Mouse (Mus musculus) CD4-positive, CD25-positive, alpha-beta regulatory T cell, adult 4 months (primary cell): ENCODE data around the gene Ccl9. TPM values are rescaled to one million over a fixed set of nuclear protein-coding genes. Genes with fewer than 3 reads are reported as not detected.

Source experiments
- ATAC-seq: one replicate; pipeline ENCODE4 v1.8.0; 2017
- polyA plus RNA-seq, 2 experiments: library from polyadenylated mRNA; unstranded; fragments of 100-300 nt; shearing (Covaris generic); gene quantifications; one replicate each; pipeline ENCODE4 v1.2.1; 2017

The Ccl9 gene
- polyA plus RNA-seq: not detected

DNA sequence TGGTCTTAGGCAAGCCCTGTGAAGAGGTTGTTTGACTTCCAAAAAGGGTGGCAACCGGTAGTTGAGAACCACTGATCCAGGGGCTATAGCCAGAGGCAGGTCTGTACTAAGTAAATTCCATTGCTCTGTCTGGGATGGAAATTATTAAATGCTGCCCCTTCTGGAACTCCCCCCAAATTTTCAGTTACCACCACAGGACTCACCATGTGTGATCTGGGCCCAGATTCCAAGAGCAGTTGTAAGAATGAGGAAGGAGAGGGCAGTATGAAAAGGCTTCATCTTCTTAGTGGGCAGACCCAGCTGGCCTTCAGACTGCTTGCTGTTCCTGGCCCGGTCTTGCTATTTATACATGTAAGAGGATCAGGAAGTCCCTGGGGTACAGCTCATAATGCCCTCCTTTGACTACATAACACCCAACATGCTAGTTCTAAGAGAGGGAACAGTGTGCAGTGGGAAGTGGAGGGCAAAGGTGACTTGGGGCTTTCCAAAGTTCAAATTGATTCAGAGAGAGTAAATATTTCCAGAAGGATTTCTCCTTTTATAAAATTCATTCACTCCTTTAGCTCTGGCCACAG is at the start of gene Ccl9:
Gene Ccl9, minus strand, starts transcription at position 451 of the 575 bp plus-strand sequence.
- ATAC-seq: no peak

DNA sequence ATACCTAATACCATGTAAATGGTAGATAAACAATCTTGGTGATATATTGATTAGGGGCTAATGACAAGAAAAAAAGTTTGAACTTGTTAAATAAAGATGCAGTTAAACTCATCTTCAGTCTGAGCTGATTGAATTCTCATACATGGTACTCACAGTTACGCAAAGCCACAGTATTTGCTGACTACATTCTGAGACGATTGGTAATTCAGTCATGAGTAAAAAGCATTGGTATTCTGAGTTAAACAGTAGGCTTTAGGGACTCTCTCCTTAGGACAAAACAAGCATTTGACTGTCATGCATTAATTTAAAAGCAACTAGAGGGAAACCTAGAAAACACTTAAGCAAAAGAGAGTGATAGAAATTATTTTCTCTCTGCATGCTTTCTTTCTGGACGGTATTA is 45.1 kb upstream of the Ccl9 start:
- no peak for ATAC-seq

DNA sequence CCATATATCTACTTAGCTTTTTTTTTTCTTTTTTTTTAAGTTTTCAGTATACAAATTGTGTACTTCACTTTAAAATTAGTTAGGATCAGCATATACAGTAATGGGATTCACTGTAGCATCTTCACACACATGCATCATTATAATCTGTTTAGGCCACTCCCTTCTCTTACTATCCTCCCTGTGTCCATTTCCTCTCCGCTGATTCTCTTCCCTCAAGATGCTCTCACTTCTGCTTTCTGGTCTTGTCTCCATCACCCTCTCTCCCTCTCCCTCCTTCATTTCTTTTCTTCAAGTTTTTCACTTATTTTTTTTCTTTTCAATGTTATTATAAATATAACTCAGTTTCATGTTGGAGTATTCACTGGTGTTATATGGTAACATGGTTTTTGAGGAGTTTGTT is 40.6 kb upstream of the Ccl9 start:
- no peak for ATAC-seq

DNA sequence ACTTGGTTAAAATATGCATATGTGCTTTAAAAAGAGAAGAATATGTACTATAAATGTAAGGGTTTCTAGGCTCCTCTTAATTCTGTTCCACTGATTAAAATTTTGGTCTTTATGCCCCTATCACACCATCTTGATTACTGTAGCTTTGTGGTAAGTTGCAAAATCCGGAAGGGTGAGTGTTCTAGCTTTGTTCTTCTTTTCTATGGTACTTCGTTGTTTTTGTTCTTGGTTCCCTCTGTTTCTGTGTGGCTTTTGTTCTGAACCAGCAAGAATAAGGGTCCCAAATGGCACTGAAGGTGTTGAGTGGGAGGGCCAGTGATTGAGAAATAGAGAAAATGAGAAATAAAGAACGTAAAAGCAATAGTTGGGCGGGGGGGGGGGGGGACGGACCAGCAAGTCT is 39.8 kb upstream of the Ccl9 start:
- no peak for ATAC-seq

DNA sequence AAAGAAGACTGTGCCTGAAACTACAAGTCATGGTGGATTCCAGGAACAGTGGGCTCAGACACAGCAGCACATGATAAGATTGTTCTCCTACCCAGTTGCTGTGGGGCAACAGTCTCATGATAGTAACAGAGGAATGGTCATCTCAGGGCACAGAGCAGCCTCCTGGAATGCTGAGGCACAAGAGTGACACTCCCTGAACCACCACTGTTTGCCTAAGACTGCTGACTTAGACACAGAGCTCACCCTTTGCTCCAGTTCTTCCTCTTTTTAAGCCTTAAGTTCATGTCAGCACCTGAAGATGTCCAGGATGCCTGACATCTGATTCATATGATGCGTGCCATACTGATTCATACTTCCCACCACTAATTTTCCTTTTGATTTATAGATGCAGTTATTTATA is 38.1 kb upstream of the Ccl9 start:
- no peak for ATAC-seq

DNA sequence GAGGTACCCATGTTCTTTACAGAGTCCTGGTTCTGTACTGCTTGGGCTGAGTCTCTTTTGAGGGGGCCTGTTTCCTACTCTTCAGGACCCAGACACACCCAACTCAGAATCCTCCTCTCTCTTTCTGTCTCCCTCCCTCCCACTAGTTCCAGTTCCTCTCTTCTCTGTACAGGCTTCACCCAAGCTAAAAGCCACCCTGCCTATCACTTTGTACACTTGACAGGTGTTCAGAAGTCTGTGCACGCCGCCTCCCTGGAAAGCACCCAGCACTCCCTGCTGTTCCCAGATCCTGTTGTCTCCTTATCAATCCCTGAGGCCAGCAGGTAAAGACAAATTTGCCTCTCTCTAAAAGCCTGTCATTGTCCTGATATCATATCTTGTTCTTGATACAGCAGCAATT is 32.5 kb upstream of the Ccl9 start:
- ATAC-seq: no peak

DNA sequence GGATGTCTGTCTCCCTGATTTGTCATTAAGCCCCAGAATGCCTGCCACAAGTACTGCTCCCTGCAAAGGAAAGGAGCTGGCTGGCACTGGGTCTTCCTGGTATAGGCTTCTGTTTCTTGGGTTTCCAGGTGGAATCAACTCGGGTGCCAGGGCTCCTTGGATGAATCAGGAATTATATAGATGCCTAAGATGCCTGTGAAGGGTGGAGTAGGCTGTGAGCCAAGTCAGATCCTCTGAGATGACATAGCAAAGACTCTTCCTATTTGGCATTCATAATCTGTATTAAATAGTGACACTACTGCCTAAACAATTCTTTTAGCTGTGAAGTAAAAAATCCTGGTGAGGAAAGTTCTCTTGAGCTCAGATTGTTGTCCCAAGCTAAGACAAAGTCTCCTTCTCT is 28.0 kb upstream of the Ccl9 start:
- no peak for ATAC-seq

DNA sequence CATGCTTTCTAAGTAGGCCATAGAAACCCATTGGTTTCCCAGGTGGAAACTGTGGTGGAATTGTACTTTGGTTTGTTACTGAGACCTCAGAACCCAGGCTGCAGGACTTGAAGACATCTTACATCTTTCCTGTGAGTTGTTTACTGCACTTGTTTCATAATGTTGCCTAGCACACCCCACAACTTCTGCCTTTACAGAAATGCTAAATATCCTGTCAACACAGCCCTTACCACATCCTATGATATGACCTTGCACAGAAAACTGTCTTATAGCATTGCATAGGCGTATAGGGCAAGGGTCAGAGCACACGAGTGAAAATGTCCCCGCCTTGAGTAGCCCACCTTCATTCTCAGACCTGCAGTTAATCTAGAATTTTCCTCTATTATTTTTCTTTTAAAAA is 27.1 kb upstream of the Ccl9 start:
- no peak for ATAC-seq

DNA sequence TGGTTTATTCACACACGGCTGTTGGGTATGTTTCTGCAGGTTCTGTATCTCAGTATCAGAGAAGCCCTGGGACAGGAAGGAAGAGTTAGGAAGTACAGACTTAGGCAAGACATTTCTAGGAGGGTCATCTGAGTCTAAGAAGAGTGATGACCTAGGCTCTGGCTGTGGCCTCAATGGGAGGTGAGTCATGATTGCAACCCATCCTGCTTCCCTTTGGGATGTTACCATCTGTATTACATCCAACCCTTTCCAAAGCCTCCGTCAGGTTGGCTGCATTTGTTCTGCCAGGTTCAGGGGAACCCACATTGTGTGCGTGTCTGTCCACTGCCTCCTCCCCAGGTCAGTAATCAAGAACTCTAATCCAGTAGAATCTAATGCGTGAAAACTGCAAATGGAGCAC is 26.3 kb upstream of the Ccl9 start:
- no peak for ATAC-seq

DNA sequence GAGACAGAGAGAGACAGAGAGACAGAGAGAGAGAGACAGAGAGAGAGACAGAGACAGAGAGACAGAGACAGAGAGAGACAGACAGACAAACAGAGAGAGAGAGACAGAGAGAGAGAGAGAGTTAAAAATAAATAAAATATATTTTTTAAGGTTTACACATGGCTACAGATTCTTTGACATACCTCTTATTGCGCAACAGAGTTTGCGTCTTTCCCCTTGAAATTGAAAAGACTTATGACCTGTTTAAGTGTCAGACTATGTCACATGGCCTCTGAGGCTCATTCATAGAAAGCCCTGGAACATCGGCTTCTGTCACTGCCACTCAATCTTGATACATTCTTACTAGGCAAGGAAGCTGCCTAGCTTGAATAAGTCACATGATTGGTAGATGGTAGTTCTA is 25.0 kb upstream of the Ccl9 start:
- ATAC-seq: no peak

DNA sequence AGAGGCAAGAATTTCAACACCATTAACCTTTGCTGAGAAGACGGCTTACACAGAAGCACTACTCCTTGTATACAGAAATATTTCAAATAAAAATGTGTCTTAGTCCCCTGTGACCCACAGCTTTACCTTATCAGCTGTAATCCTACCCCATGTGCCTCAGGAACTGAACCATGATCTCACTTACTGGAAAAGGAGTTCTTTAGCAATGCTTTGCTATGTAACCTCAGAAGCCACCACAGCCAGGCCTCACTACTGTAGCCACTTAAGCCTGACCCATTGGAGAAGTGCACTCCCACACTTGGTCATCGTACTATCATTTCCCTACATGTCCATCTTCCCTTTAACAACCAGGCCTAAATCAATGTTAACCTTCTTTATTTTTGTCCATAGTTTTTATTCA is 22.1 kb upstream of the Ccl9 start:
- ATAC-seq: no peak

DNA sequence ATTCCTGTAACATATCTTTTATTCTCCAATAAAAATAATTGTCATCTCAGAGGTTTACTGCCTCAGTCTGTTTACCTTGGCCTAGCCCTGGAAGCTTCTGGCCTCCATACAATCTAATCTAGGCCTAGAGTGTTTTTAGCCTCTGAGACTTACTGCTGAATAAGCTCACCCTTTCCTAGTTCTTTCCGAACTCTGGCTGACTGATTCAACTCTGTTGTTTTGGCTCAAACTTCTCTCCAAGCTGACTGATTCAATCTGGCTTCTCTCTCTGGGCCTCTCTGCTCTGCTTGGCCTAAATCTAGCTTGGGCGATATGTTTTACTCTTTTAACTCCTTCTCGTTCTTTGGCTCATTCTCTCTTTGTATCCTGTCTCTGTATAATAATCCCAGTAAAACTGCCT is 20.6 kb upstream of the Ccl9 start:
- ATAC-seq: no peak

DNA sequence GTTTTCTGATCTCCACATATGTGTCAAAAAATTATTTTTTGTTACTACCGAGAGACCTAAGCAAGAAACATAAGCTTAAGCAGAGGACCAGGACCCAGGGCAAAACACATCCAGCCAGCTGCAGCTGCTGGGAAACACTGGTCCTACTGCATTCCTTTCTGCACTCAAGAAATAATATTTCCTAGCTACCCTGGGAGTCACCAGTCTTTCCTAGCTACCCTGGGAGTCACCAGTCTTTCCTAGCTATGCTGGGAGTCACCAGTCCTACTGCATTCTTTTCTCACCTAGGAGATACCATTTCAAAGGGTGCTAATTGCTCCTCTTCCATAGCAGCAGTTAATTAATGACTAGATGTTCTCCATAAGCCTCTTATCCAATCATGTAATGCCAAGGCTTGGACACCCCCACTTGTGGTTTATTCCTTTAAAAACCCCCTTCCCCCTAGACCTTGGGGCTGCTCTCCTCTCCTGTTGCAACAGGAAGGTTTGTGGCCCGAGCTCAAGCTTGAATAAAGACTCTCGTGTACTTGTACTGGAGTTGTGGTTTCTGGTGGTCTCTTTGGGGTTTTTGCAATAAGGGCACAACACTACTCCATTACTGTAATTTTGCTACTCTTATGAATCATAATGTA is 19.9 kb upstream of the Ccl9 start:
- ATAC-seq: no peak

DNA sequence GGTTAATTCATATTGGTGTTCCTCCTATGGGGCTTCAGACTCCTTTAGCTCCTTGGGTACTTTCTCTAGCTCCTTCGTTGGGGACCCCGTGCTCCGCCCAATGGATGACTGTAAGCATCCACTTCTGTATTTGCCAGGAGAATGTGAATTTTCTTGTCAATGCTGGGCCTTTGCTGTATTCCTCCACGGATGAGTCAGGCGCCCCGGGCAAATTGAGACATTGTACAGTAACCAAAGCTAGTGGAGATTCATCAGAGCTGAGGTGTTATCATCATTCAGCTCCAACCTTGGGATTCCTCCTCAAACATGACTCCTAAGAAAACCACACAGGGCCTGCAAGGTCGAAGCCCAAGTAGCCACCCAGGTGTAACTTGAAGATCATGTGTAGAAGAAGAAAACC is 19.4 kb upstream of the Ccl9 start:
- ATAC-seq: no peak

DNA sequence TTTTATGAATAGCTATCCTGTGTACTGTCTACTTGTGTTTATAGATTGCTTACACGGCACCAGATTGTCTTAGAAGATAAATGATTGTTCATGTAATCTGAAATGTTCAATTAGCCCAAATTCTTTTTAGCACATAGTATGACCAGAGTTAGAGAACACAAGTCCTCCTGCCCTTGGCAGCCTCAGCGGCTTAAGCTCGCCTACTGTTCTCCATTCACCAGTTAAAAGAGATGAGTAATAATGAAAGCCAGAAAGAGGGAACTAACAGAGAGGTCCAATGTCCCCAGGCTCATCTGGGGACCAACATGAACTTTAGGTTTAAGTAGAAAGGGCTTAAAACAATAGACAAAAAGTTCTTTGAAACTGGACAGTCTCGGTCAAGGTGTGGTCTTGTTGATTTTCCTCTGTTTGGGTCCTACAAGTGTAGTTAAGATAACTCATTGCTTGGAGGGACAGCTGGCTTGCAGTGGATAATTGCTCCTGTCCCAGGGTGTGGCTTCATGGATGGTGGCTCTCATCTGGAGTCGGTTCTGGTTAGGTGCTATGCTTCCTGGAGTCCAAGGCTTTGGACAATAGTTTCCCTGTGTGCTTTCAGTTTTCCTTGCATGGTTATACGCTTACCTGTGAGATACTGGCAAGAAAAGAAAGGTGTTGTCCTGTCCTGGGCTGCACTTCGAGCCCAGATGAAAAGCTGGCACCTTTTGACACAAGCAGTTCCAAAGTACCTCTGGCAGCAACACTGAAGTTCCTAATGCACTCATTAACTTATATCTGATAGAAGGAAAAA is 17.4 kb upstream of the Ccl9 start:
- ATAC-seq: no peak

DNA sequence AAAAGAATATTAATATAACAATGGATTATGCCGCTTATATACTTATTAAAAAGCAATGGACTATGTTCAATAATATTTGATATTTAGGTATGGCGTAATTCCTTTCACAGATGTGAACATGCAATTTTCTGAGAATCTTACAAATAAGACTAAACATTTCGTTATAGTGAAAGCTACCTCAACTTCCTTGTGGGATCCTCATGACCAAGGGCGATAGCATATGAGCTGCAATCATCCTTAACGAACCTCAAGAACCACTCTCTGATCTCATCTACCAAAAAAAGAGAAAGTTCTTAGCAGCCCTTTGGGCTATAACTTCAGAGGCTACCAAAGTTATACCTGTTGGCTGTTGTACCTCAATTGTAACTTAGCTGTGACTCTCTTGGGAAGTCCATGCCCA is 15.0 kb upstream of the Ccl9 start:
- no peak for ATAC-seq

DNA sequence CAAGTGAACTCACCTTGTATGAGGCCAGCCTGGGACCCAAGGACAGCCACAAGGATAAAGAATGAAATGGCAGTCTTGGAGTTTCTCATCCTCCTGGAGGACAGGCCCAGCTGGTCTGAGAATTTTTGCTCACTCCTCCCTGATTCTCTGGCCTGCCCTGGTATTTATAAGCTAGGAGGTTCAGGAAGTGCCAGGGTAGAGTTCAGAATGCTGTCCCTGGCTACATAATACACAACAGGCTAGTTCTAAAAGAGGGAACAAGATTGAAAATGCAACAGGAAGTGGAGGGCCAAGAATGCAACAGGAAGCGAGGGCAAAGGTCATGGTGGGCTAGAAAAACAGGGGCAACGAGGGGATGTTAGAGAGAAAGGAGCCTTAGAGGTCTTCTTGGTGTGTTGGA is 14.4 kb upstream of the Ccl9 start, which contains the start of gene Ccl6:
Gene Ccl6, minus strand, starts transcription at position 235 of the 400 bp plus-strand sequence.
- no peak for ATAC-seq

DNA sequence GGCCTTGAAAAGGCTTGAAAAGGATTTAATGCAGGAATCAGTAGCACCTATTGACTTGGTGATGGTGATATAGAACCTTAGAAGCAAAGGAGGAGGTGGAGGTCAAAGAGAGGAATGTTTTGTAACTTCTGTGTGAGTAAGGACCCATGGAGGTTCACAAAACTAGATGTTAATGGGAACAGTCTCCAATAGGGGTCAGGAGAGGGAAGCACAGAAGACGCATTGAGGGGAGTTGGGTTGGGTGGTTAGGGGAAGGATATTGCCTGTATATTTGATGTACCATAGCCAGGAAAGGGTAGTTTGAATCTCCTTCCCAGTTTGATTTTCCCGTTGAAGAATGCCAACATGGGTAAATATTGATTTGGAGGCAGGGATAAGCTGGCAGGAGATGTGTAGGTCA is 5.8 kb upstream of the Ccl9 start:
- no peak for ATAC-seq

DNA sequence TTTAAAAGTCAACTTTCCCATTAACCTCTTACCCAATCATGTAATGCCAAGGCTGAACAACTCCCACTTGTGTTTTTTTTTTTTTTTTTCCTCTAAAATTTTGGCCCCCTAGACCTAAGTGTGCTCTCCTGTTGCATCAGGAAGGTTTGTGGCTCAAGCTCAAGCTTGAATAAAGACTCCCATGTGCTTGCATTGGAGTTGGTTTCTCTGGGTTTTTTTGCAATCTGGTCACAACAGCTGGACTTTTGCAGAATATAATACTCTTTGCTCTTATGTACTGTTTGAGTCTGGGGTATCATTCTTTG is 5.0 kb upstream of the Ccl9 start:
- no peak for ATAC-seq

DNA sequence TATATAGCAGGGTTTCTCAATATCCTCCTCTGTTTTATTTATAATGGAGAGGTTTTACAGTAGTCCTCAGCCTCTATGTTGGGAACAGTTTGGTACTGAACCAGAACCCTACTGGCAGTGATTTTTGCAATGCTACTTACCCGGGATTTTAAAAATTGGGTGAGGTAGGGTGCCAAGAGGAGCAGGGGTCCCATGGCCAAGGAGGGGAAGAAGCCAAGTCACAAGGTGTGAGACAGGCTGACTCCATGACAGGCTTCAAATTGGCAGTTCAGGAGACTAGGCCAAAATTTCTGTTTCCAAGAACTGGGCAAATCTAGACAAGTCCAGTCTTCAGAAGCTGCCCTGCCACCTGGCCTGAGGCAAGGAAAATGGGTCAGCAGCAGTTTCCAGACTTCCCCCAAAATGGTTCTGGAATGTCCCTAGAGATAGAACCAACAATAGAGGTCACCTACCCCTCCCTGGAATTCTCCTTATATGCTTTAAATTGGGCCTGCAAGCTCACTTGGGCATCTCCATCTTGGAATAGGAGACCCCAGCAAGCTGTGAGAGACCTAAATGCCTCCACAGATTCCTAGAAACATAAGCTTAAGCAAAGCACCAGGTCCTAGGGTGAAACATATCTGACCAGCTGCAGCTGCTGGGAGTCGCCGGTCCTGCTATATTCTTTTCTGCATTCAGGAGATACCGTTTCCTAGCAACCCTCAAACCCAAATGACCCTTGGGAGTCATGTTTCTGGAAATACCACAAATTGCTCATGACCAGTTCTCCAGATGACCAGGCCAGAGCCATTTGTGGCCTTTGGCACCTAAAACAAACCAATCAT is 4.4 kb upstream of the Ccl9 start:
- ATAC-seq: no peak

DNA sequence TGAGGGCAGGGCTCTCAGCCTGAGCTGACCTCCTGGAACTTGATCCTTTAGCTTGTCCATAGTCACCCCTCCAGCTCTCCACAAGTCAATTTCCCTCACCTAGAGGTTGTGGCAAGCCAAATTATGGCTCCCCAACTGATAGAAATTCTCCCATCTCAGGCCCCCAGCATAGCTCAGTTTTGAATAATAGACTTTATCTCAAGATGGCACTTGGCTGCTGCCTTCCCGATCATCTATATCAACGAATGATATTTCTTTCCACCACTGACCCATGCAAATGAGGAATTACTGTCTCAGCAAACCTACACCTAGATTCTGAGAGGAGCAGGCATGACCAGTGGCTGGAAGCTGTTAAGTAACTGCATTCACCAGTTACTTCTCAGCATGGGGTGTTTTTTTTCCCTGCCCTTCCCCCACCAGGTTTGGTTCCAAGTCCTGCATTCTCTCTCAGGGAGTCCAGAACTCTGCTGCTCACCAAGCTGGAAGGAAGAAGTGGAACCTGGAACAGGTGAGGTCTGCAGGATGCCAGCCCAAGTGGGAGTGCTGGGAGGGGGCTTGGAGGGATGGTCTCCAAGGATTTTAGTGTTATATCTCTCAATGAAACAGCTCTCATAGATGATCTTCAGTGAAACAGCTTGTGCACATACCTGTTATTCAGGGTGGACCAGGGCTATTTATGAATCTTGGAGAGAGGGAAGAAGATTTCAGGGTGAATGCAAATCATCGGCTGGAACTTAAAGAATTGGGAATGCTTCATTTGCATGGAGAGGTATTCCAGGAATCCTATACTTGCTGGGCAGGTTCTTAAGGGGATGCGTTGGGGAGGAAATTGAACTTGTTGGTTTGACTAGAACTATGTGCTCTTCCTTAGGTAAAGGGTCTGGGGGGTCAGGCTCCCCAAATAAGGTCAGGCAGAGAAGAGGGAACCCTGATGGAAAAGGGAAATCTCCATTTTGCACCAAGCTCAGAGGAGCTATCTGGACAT is 3.5 kb upstream of the Ccl9 start:
- ATAC-seq: no peak

DNA sequence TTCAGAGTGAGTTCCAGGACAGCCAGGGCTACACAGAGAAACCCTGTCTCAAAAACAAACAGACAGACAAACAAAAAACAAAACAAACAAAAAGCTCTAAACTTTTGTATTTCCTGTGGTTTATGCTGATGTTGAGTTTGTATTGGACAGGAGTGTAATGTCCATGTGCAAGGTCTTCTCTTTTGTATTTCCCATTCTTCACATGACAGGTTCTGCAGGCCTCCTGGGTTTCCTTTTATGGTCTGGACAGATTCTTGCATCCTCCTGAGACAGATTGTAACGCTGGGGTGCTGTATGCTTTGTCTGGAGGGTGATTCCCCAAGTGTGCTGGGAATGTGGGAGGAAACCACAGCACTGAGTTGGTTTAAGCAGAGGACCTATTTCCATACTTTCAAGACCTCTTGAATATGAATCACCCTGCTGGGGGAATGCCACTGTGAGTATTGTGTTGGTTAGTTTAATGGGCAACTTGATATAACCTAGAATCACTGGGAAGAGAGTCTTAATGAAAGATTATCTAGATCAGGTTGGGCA is 2.3 kb upstream of the Ccl9 start:
- ATAC-seq: no peak
